21 mouse cellular contexts compared by ENCODE assay signal in the genomic region with DNA sequence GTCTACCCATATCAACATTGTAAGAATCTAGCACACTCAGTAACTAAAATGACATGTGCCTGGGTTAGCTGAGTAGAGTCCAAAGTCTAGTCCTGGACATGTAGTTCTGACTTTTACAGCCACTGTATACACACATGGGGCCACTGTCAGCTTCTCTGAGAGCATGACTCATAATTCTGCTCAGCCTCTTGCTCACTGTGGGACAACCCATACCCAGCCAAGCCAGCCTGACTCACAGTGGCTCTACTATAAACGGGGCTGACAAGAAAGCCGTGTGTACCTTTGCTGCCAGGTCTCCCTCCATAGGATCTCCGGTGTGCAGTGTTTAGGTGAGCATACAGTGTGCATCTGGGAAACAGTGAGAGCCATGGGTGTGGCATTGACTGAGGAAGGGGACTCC. TPM values are rescaled to one million over a fixed set of nuclear protein-coding genes. Genes with fewer than 3 reads are reported as not detected.
DNase-seq lines count a peak whose midpoint lies in the region; ATAC-seq lines count a peak whose summit lies in the region.
"Had no signal": no experiment of that assay in that cellular context is flagged by ENCODE, and none has a peak within 500 bp of the region (broad histone marks: within the 10 kb centered on the region; RNA-seq: fewer than 3 reads in every experiment).

No protein-coding gene starts in this region.

- ATAC-seq in intestine, embryonic 16.5 days: peak; percentile 100

- DNase-seq in 3134 (ENCODE audit: extremely low read depth, insufficient read length, low spot score) (peak; percentile 55), 3T3-L1 (ENCODE audit: low read depth, low spot score) (peak; percentile 77)
- DNase-seq in adrenal gland, postnatal 10 days: peak; percentile 33
- no peak for DNase-seq in spleen, postnatal 14 days (ENCODE audit: low spot score in 2 of 2)
- DNase-seq in right cerebral cortex, adult 18-20 months: no peak
- no peak for DNase-seq in thymus, postnatal 14 days
- DNase-seq: cerebellum, adult 11 months; cerebellum, postnatal 36 days; kidney, adult 11 months; lung, postnatal 36 days had no signal

- H3K36me3 ChIP-seq in intestine, embryonic 16.5 days (ENCODE audit: control insufficient read depth, insufficient read depth, low read length): no peaks in the 10 kb centered on the region
- H3K36me3 ChIP-seq: embryonic facial prominence, embryonic 13.5 days; limb, embryonic 10.5 days; midbrain, embryonic 10.5 days; neural tube, embryonic 15.5 days had no signal

- H3K27ac ChIP-seq in intestine, embryonic 16.5 days (ENCODE audit: low read length): peak overlapping the region; percentile 80
- H3K27ac ChIP-seq: embryonic facial prominence, embryonic 13.5 days; limb, embryonic 10.5 days; liver, embryonic 14.5 days; midbrain, embryonic 10.5 days; neural tube, embryonic 15.5 days had no signal

- 55% methylated on average over 3 of the region's 3 CpGs for WGBS in intestine, embryonic 16.5 days

- peak overlapping the region; percentile 7; the same call in 1 of the 2 replicates for H3K4me2 ChIP-seq in intestine, embryonic 16.5 days (ENCODE audit: low read depth, low read length)
- H3K4me2 ChIP-seq: embryonic facial prominence, embryonic 13.5 days; neural tube, embryonic 15.5 days had no signal

- no peaks in the 10 kb centered on the region for H3K9me3 ChIP-seq in intestine, embryonic 16.5 days (ENCODE audit: control insufficient read depth, low read length)
- H3K9me3 ChIP-seq: embryonic facial prominence, embryonic 13.5 days; limb, embryonic 10.5 days; neural tube, embryonic 15.5 days had no signal

- no peak overlapping the region for H3K9ac ChIP-seq in intestine, embryonic 16.5 days (ENCODE audit: low read depth, low read length)
- H3K9ac ChIP-seq: embryonic facial prominence, embryonic 13.5 days; liver, embryonic 14.5 days; neural tube, embryonic 15.5 days had no signal

- no peak overlapping the region for H3K4me3 ChIP-seq in intestine, embryonic 16.5 days (ENCODE audit: low read length)
- H3K4me3 ChIP-seq: embryonic facial prominence, embryonic 13.5 days; limb, embryonic 10.5 days; midbrain, embryonic 10.5 days; neural tube, embryonic 15.5 days had no signal

- H3K4me1 ChIP-seq in intestine, embryonic 16.5 days (ENCODE audit: control insufficient read depth, insufficient read depth, low read length): peaks cover 14% of the 10 kb centered on the region
- H3K4me1 ChIP-seq: embryonic facial prominence, embryonic 13.5 days; limb, embryonic 10.5 days; neural tube, embryonic 15.5 days had no signal

- no peaks in the 10 kb centered on the region for H3K27me3 ChIP-seq in intestine, embryonic 16.5 days (replicated peaks; ENCODE audit: control insufficient read depth, insufficient read depth, low read length)
- H3K27me3 ChIP-seq: embryonic facial prominence, embryonic 13.5 days; neural tube, embryonic 15.5 days had no signal

RNA-seq across cellular contexts. Expression of a gene that starts 19.2 kb away (rescaled TPM):
- total RNA-seq in adrenal gland, postnatal 10 days (2021): not detected
- 40.3 and 45.1 TPM in 2 replicates for polyA plus RNA-seq in intestine, embryonic 16.5 days (2015; fragmentation: Nextera tagmentation; extraction: Ambion mirVana)
- total RNA-seq: granulocyte monocyte progenitor cell, adult 5-6 weeks had no signal
- polyA plus RNA-seq: embryonic facial prominence, embryonic 13.5 days; forebrain, embryonic 11.5 days; heart, embryonic 14.5 days; hindbrain, embryonic 11.5 days; limb, embryonic 10.5 days; liver, embryonic 14.5 days; midbrain, embryonic 10.5 days; neural tube, embryonic 15.5 days; spleen, adult 2 months had no signal

RNA-seq across cellular contexts. Expression of a gene that starts 28.0 kb away (rescaled TPM):
- total RNA-seq in adrenal gland, postnatal 10 days (2021): 1 to 10 TPM; 4.1 to 8.0 TPM
- polyA plus RNA-seq in intestine, embryonic 16.5 days (2015; fragmentation: Nextera tagmentation; extraction: Ambion mirVana): 2.4 and 2.9 TPM in 2 replicates

Comparison
In these comparisons a context has a peak if more than half of its experiments do, and no peak if none do; other contexts are left out.
1. DNase-seq: peak in 3134 (single experiment), 3T3-L1 (single experiment) and adrenal gland, postnatal 10 days (single experiment); none in spleen, postnatal 14 days (0 of 2), right cerebral cortex, adult 18-20 months (single experiment) and thymus, postnatal 14 days (single experiment).